Comparison of ENCODE assay signal across 8 mouse cellular contexts in genomic region chr9:99217999-99218719, GRCm38 (mm10). TPM values are rescaled to one million over a fixed set of nuclear protein-coding genes. Genes with fewer than 3 reads are reported as not detected.
DNase-seq lines count a peak whose midpoint lies in the region; ATAC-seq and TF ChIP-seq lines count a peak whose summit lies in the region.

No protein-coding gene starts in this region.

- WGBS in heart, embryonic 10.5 days: 13% methylated on average over 6 of the region's 6 CpGs
- 17% methylated on average over 6 of the region's 6 CpGs for WGBS in heart, adult 2 months
- 9% methylated on average over 6 of the region's 6 CpGs for WGBS in heart, postnatal 0 days
- WGBS in lung, embryonic 15.5 days: 12% methylated on average over 6 of the region's 6 CpGs

- TF ChIP-seq POLR2A in heart, adult 2 months (IDR thresholded peaks at IDR 0.05; ENCODE audit: insufficient read depth, low read depth, low read length): no peak

- no peaks in the 10 kb centered on the region for H3K4me1 ChIP-seq in heart, embryonic 10.5 days
- H3K4me1 ChIP-seq in heart, adult 2 months (ENCODE audit: control insufficient read depth, insufficient read depth, low read length): no peaks in the 10 kb centered on the region
- no peaks in the 10 kb centered on the region for H3K4me1 ChIP-seq in heart, postnatal 0 days (ENCODE audit: control insufficient read depth, insufficient read depth)
- no peaks in the 10 kb centered on the region for H3K4me1 ChIP-seq in lung, embryonic 15.5 days

- H3K4me3 ChIP-seq in heart, embryonic 10.5 days: no peak overlapping the region
- no peak overlapping the region for H3K4me3 ChIP-seq in heart, adult 2 months
- no peak overlapping the region for H3K4me3 ChIP-seq in heart, postnatal 0 days (ENCODE audit: low read depth, low read length)
- no peak overlapping the region for H3K4me3 ChIP-seq in lung, embryonic 15.5 days

- H3K27ac ChIP-seq in heart, embryonic 10.5 days: no peak overlapping the region
- H3K27ac ChIP-seq in heart, adult 2 months: no peak overlapping the region
- no peak overlapping the region for H3K27ac ChIP-seq in heart, postnatal 0 days (ENCODE audit: low read depth)
- no peak overlapping the region for H3K27ac ChIP-seq in lung, embryonic 15.5 days

- peak; percentile 84 for ATAC-seq in heart, postnatal 0 days (ENCODE audit: insufficient read depth, low read depth)
- peak; percentile 86 for ATAC-seq in lung, embryonic 15.5 days (ENCODE audit: borderline replicate concordance, extremely low read depth, low FRiP score, low TSS enrichment)

- no peaks in the 10 kb centered on the region for H3K79me2 ChIP-seq in heart, adult 2 months (replicated peaks; ENCODE audit: control insufficient read depth, insufficient read depth, low read length)

- H3K4me2 ChIP-seq in heart, postnatal 0 days (ENCODE audit: low read depth, low read length): no peak overlapping the region
- no peak overlapping the region for H3K4me2 ChIP-seq in lung, embryonic 15.5 days

- H3K9ac ChIP-seq in heart, adult 2 months (ENCODE audit: low read depth, low read length): no peak overlapping the region
- no peak overlapping the region for H3K9ac ChIP-seq in heart, postnatal 0 days (replicated peaks; ENCODE audit: low read depth, low read length)
- H3K9ac ChIP-seq in lung, embryonic 15.5 days: no peak overlapping the region

- TF ChIP-seq CTCF in heart, adult 2 months (IDR thresholded peaks at IDR 0.05): no peak
- TF ChIP-seq CTCF in heart, postnatal 0 days (IDR thresholded peaks at IDR 0.05; ENCODE audit: low read depth): 0 out of 2 replicates have a peak, but pooled peaks have one; percentile 2

- DNase-seq in heart, embryonic 10.5 days (ENCODE audit: low spot score): peak; percentile 91
- no peak for DNase-seq in heart, adult 2 months
- DNase-seq in 416B (ENCODE audit: low read depth): peak; percentile 78
- peak; percentile 40 for DNase-seq in adrenal gland, adult 2 months
- DNase-seq in heart, postnatal 0 days (ENCODE audit: low spot score): peak; percentile 59
- DNase-seq in thymus, postnatal 0 days (ENCODE audit: low spot score): peak; percentile 21
- no peak for DNase-seq in T-cell, adult 2 months (ENCODE audit: low spot score)

- no peaks in the 10 kb centered on the region for H3K36me3 ChIP-seq in heart, embryonic 10.5 days
- no peaks in the 10 kb centered on the region for H3K36me3 ChIP-seq in heart, adult 2 months (ENCODE audit: control insufficient read depth, insufficient read depth, low read length)
- H3K36me3 ChIP-seq in heart, postnatal 0 days (replicated peaks; ENCODE audit: control insufficient read depth, insufficient read depth, low read length): no peaks in the 10 kb centered on the region
- no peaks in the 10 kb centered on the region for H3K36me3 ChIP-seq in lung, embryonic 15.5 days

- no peaks in the 10 kb centered on the region for H3K9me3 ChIP-seq in heart, embryonic 10.5 days
- no peaks in the 10 kb centered on the region for H3K9me3 ChIP-seq in heart, postnatal 0 days (replicated peaks; ENCODE audit: control insufficient read depth, low read length)
- H3K9me3 ChIP-seq in lung, embryonic 15.5 days: no peaks in the 10 kb centered on the region

- intact Hi-C loops in heart, adult 2 months (cut with DNase I): no loop called here

- no peaks in the 10 kb centered on the region for H3K27me3 ChIP-seq in heart, embryonic 10.5 days (ENCODE audit: insufficient read depth, poor library complexity, severe bottlenecking)
- no peaks in the 10 kb centered on the region for H3K27me3 ChIP-seq in heart, adult 2 months (ENCODE audit: control insufficient read depth, insufficient read depth, low read length)
- no peaks in the 10 kb centered on the region for H3K27me3 ChIP-seq in heart, postnatal 0 days (ENCODE audit: control insufficient read depth, insufficient read depth, low read length)
- H3K27me3 ChIP-seq in lung, embryonic 15.5 days: no peaks in the 10 kb centered on the region

- TF ChIP-seq EP300 in heart, adult 2 months (IDR thresholded peaks at IDR 0.05; ENCODE audit: insufficient read depth, low read depth, low read length): no peak
- TF ChIP-seq EP300 in heart, postnatal 0 days (IDR thresholded peaks at IDR 0.05; ENCODE audit: low read depth): no peak

RNA-seq across cellular contexts. Expression of gene Faiml, which starts 18.9 kb away (rescaled TPM):
- polyA plus RNA-seq in heart, embryonic 10.5 days (2016; fragmentation: Nextera tagmentation; extraction: Ambion mirVana): not detected in 2 replicates
- not detected for total RNA-seq in heart, adult 2 months (2021)
- polyA plus RNA-seq in heart, adult 2 months (2012; rRNA removed): not detected in 2 replicates
- not detected for total RNA-seq in adrenal gland, adult 2 months (2021)
- not detected in 2 replicates for polyA plus RNA-seq in adrenal gland, adult 2 months (2012; rRNA removed)
- not detected in 2 replicates for total RNA-seq in heart, postnatal 0 days (2014; rRNA removed; ENCODE audit: low replicate concordance)
- polyA plus RNA-seq in heart, postnatal 0 days (2015; fragmentation: Nextera tagmentation; extraction: Ambion mirVana): not detected in 2 replicates
- polyA plus RNA-seq in lung, embryonic 15.5 days (2015; fragmentation: Nextera tagmentation; extraction: Ambion mirVana): not detected in 2 replicates
- polyA plus RNA-seq in thymus, postnatal 0 days (2015; fragmentation: Nextera tagmentation; extraction: Ambion mirVana): not detected in 2 replicates

RNA-seq across cellular contexts. Expression of gene Cep70, which starts 25.0 kb away (rescaled TPM):
- polyA plus RNA-seq in heart, embryonic 10.5 days (2016; fragmentation: Nextera tagmentation; extraction: Ambion mirVana): 25.9 and 27.3 TPM in 2 replicates
- total RNA-seq in heart, adult 2 months (2021): 1 to 10 TPM; 5.5 to 8.1 TPM
- polyA plus RNA-seq in heart, adult 2 months (2012; rRNA removed): 2.3 and 4.0 TPM in 2 replicates
- 10 to 100 TPM in 1 of 2 experiments, 1 to 10 TPM in 1; 8.0 to 11.2 TPM for total RNA-seq in adrenal gland, adult 2 months (2021)
- polyA plus RNA-seq in adrenal gland, adult 2 months (2012; rRNA removed): 0.86 and 1.3 TPM in 2 replicates
- 9.2 and 68.0 TPM in 2 replicates for total RNA-seq in heart, postnatal 0 days (2014; rRNA removed; ENCODE audit: low replicate concordance)
- polyA plus RNA-seq in heart, postnatal 0 days (2015; fragmentation: Nextera tagmentation; extraction: Ambion mirVana): 15.5 and 16.1 TPM in 2 replicates
- polyA plus RNA-seq in lung, embryonic 15.5 days (2015; fragmentation: Nextera tagmentation; extraction: Ambion mirVana): 32.5 and 34.7 TPM in 2 replicates
- 39.0 and 40.4 TPM in 2 replicates for polyA plus RNA-seq in thymus, postnatal 0 days (2015; fragmentation: Nextera tagmentation; extraction: Ambion mirVana)

Comparison
In these comparisons a context has a peak if more than half of its experiments do, and no peak if none do; other contexts are left out.
1. DNase-seq: peak in heart, embryonic 10.5 days (single experiment), 416B (single experiment), adrenal gland, adult 2 months (single experiment), heart, postnatal 0 days (single experiment) and thymus, postnatal 0 days (single experiment); none in heart, adult 2 months (0 of 2) and T-cell, adult 2 months (single experiment).